Mouse (Mus musculus): ENCODE results near the gene Sult2b1.

- TF ChIP-seq CTCF (conservative IDR thresholded peaks at IDR 0.05 in 1 of 2, IDR thresholded peaks at IDR 0.05 in 1 of 2; ENCODE audit: low read depth in 2 of 2, low read length in 2 of 2) (no peak), POLR2A (IDR thresholded peaks at IDR 0.05; ENCODE audit: low read depth, low read length) (no peak), MEF2A (IDR thresholded peaks at IDR 0.05; ENCODE audit: borderline replicate concordance, low read depth, low read length) (no peak), KAT2A (IDR thresholded peaks at IDR 0.05; ENCODE audit: insufficient replicate concordance, low read length) (no peak), MXI1 (IDR thresholded peaks at IDR 0.05; ENCODE audit: low read depth, low read length) (no peak), MYC (IDR thresholded peaks at IDR 0.05; ENCODE audit: low read depth, low read length) (no peak), USF2 (conservative IDR thresholded peaks at IDR 0.05; ENCODE audit: low read depth, low read length) (no peak), ETS1 (conservative IDR thresholded peaks at IDR 0.05; ENCODE audit: low read depth, low read length) (no peak), CHD2 (IDR thresholded peaks at IDR 0.05; ENCODE audit: low read length) (no peak), IRF4 (IDR thresholded peaks at IDR 0.05; ENCODE audit: low read depth, low read length) (no peak), CHD1 (IDR thresholded peaks at IDR 0.05; ENCODE audit: low read depth, low read length) (no peak), JUND (conservative IDR thresholded peaks at IDR 0.05; ENCODE audit: low read depth, low read length) (no peak), ZMIZ1 (IDR thresholded peaks at IDR 0.05; ENCODE audit: low read depth, low read length) (no peak), BHLHE40 (IDR thresholded peaks at IDR 0.05; ENCODE audit: low read depth, low read length) (no peak)
These were observed 58.0 kb downstream of the Sult2b1 start for GRCm38 (mm10) chr7:45726419-45726818.

Data from CH12.LX (cell line).